Mouse (Mus musculus) heart, adult 9 months (tissue): ENCODE data around the gene Fgl2.
A peak's percentile ranks its signal among the peaks of the same experiment; 100 is the strongest.
"Not testable (repeated sequence)": the region's sequence is repeated elsewhere in the genome, so short reads cannot be mapped to it uniquely, and the experiment has no call there.

Source experiments
- DNase-seq, 2 experiments: peaks; one replicate each; pipeline ENCODE4 v3.0.0; 2022; ENCODE audit warnings: low spot score in 2 of 2

The Fgl2 gene

GRCm38 (mm10) chr5:21372493-21373179 is at the start of gene Fgl2:
Gene Fgl2 (plus strand): TSS chr5:21372642.
- peak; percentile 72 for DNase-seq

GRCm38 (mm10) chr5:21326494-21326893 is 45.9 kb upstream of the Fgl2 start:
- DNase-seq: peak in 1 of 2 experiments; percentile 65

GRCm38 (mm10) chr5:21328560-21328959 is 43.9 kb upstream of the Fgl2 start:
- DNase-seq: peak in 1 of 2 experiments; percentile 23

- peak; percentile 53 to 60 for DNase-seq
These were observed 42.5 kb upstream of the Fgl2 start for GRCm38 (mm10) chr5:21329672-21330665.

- peak; percentile 27 to 44 for DNase-seq
These were observed 40.8 kb upstream of the Fgl2 start for GRCm38 (mm10) chr5:21331656-21332055.

- no peak for DNase-seq
These were observed 40.3 kb upstream of the Fgl2 start for GRCm38 (mm10) chr5:21332119-21332518.

- not testable (repeated sequence) for DNase-seq
These were observed 30.2 kb upstream of the Fgl2 start for GRCm38 (mm10) chr5:21342265-21342664.

- peak in 1 of 2 experiments; percentile 50 for DNase-seq
These were observed 24.1 kb upstream of the Fgl2 start for GRCm38 (mm10) chr5:21348366-21348765.

- DNase-seq: no peak
These were observed 20.8 kb upstream of the Fgl2 start for GRCm38 (mm10) chr5:21351678-21352077.

GRCm38 (mm10) chr5:21358648-21359047 is 13.8 kb upstream of the Fgl2 start:
- no peak for DNase-seq

GRCm38 (mm10) chr5:21363343-21363742 is 9.1 kb upstream of the Fgl2 start:
- DNase-seq: no peak

GRCm38 (mm10) chr5:21366338-21367053 is 5.9 kb upstream of the Fgl2 start:
- no peak for DNase-seq

- no peak for DNase-seq
These were observed 4.9 kb upstream of the Fgl2 start for GRCm38 (mm10) chr5:21367514-21367913.

- DNase-seq: no peak
These were observed 2.1 kb upstream of the Fgl2 start for GRCm38 (mm10) chr5:21370218-21370947.

GRCm38 (mm10) chr5:21371920-21372319 is 522 bp upstream of the Fgl2 start:
- DNase-seq: no peak

- DNase-seq: no peak
These were observed 707 bp downstream of the Fgl2 start for GRCm38 (mm10) chr5:21373180-21373518.

- DNase-seq: no peak
These were observed 4.5 kb downstream of the Fgl2 start for GRCm38 (mm10) chr5:21376935-21377334.

GRCm38 (mm10) chr5:21378397-21378796 is 6.0 kb downstream of the Fgl2 start:
- DNase-seq: no peak

GRCm38 (mm10) chr5:21381986-21382385 is 9.5 kb downstream of the Fgl2 start:
- no peak for DNase-seq

GRCm38 (mm10) chr5:21382678-21383077 is 10.2 kb downstream of the Fgl2 start:
- no peak for DNase-seq
